Mouse (Mus musculus) embryonic facial prominence, embryonic 10.5 days (tissue): ENCODE results near the gene Trmt112. TPM values are rescaled to one million over a fixed set of nuclear protein-coding genes. Genes with fewer than 3 reads are reported as not detected.
A peak's percentile ranks its signal among the peaks of the same experiment; 100 is the strongest.

Experiments
- DNase-seq: peaks from one replicate; pipeline ENCODE4 v3.0.0-alpha.2; 2017; ENCODE audit warnings: low spot score
- H3K27ac ChIP-seq: fragments of 300-500 bp; sonication (generic); replicated peaks from 2 replicates; pipeline ENCODE4 v1.5.1; 2016; ENCODE audit warnings: mild to moderate bottlenecking
- H3K27me3 ChIP-seq: fragments of 300-500 bp; sonication (generic); replicated peaks from 2 replicates; pipeline ENCODE4 v1.6.1; 2016; ENCODE audit warnings: low read depth, mild to moderate bottlenecking; ENCODE audit not compliant: poor library complexity, severe bottlenecking
- H3K36me3 ChIP-seq: fragments of 300-500 bp; sonication (generic); replicated peaks from 2 replicates; pipeline ENCODE4 v1.6.1; 2016; ENCODE audit warnings: mild to moderate bottlenecking, moderate library complexity
- H3K4me1 ChIP-seq: fragments of 300-500 bp; sonication (generic); 2 replicates; pipeline ENCODE4 v1.6.1; 2016
- H3K4me3 ChIP-seq: fragments of 300-500 bp; sonication (generic); 2 replicates; pipeline ENCODE4 v1.5.1; 2016; ENCODE audit warnings: mild to moderate bottlenecking, moderate library complexity
- H3K9me3 ChIP-seq: fragments of 300-500 bp; sonication (generic); 2 replicates; pipeline ENCODE4 v1.6.1; 2016; ENCODE audit warnings: mild to moderate bottlenecking
- WGBS: fragments of 180-500 bp; shearing (Covaris S2); methylation state at CpG from one replicate; pipeline ENCODE4 v1.1.7; 2016; 5-methylcytosine and 5-hydroxymethylcytosine counted together
- polyA plus RNA-seq: library from polyadenylated mRNA; unstranded; fragments of >200 nt; fragmentation: Nextera tagmentation; extraction: Ambion mirVana; gene quantifications from 2 replicates; pipeline ENCODE4 v1.2.1, GENCODE M21; 2016

Gene Trmt112
- polyA plus RNA-seq, 1 experiment from 2014 or later: 168 TPM

GRCm38 (mm10) chr19:6933436-6934194, 24.1 kb downstream of the Trmt112 start:
- Histone ChIP-seq H3K36me3 (no peaks in the 10 kb centered on the region), H3K27ac (no peak overlapping the region), H3K4me1 (peaks cover 12% of the 10 kb centered on the region), H3K4me3 (peak overlapping the region; percentile 49), H3K27me3 (peaks cover 83% of the 10 kb centered on the region), H3K9me3 (no peaks in the 10 kb centered on the region)
- DNase-seq: peak; percentile 45
- 4% methylated on average over 58 of the region's 58 CpGs for WGBS

GRCm38 (mm10) chr19:6934195-6934977, 24.9 kb downstream of the Trmt112 start, which contains the start of gene Kcnk4:
Gene Kcnk4 (minus strand): TSS chr19:6934515.
- 10% methylated on average over 23 of the region's 23 CpGs for WGBS
- no peak for DNase-seq

GRCm38 (mm10) chr19:6936299-6936698, 26.8 kb downstream of the Trmt112 start:
- 21% methylated on average over 3 of the region's 3 CpGs for WGBS
- no peak for DNase-seq
- H3K27me3 ChIP-seq: peaks cover 69% of the 10 kb centered on the region

More at GRCm38 (mm10) chr19:6934195-6934977, 24.9 kb downstream of the Trmt112 start, which contains the start of gene Kcnk4:
- no peaks in the 10 kb centered on the region for H3K9me3 ChIP-seq
- peaks cover 81% of the 10 kb centered on the region for H3K27me3 ChIP-seq
- peak within 1 kb of the TSS; percentile 49 for H3K4me3 ChIP-seq
- H3K27ac ChIP-seq: no peak within 1 kb of the TSS
- H3K4me1 ChIP-seq: peaks cover 15% of the 10 kb centered on the region
- H3K36me3 ChIP-seq: no peaks in the 10 kb centered on the region

GRCm38 (mm10) chr19:6937541-6938465, 28.3 kb downstream of the Trmt112 start:
- Histone ChIP-seq H3K9me3 (no peaks in the 10 kb centered on the region), H3K4me3 (no peak overlapping the region), H3K36me3 (no peaks in the 10 kb centered on the region), H3K27ac (no peak overlapping the region), H3K4me1 (peaks cover 40% of the 10 kb centered on the region), H3K27me3 (peaks cover 54% of the 10 kb centered on the region)
- no peak for DNase-seq
- WGBS: 76% methylated on average over 16 of the region's 16 CpGs

More at GRCm38 (mm10) chr19:6936299-6936698, 26.8 kb downstream of the Trmt112 start:
- no peaks in the 10 kb centered on the region for H3K9me3 ChIP-seq
- H3K36me3 ChIP-seq: no peaks in the 10 kb centered on the region
- peaks cover 33% of the 10 kb centered on the region for H3K4me1 ChIP-seq
- no peak overlapping the region for H3K4me3 ChIP-seq
- H3K27ac ChIP-seq: no peak overlapping the region

- no peak overlapping the region for H3K27ac ChIP-seq
- no peaks in the 10 kb centered on the region for H3K9me3 ChIP-seq
- H3K27me3 ChIP-seq: peaks cover 38% of the 10 kb centered on the region
- H3K4me3 ChIP-seq: peak overlapping the region; percentile 93
- 88% methylated on average over 20 of the region's 20 CpGs for WGBS
- no peak for DNase-seq
- no peaks in the 10 kb centered on the region for H3K36me3 ChIP-seq
- peaks cover 34% of the 10 kb centered on the region for H3K4me1 ChIP-seq
Measured at GRCm38 (mm10) chr19:6939106-6940002, 29.9 kb downstream of the Trmt112 start.

- H3K4me3 ChIP-seq: peak overlapping the region; percentile 93
- no peak for DNase-seq
- H3K9me3 ChIP-seq: no peaks in the 10 kb centered on the region
- peaks cover 33% of the 10 kb centered on the region for H3K4me1 ChIP-seq
- H3K36me3 ChIP-seq: peaks cover 10% of the 10 kb centered on the region
- WGBS: 21% methylated on average over 29 of the region's 29 CpGs
- peaks cover 25% of the 10 kb centered on the region for H3K27me3 ChIP-seq
- H3K27ac ChIP-seq: peak overlapping the region; percentile 96
Measured at GRCm38 (mm10) chr19:6940396-6941351, 31.2 kb downstream of the Trmt112 start.

GRCm38 (mm10) chr19:6941372-6942248, 32.1 kb downstream of the Trmt112 start, which contains the start of gene Bad:
Gene Bad (plus strand): TSS chr19:6941861.
- peaks cover 33% of the 10 kb centered on the region for H3K4me1 ChIP-seq
- peaks cover 16% of the 10 kb centered on the region for H3K36me3 ChIP-seq
- under 1% methylated on average over 83 of the region's 83 CpGs for WGBS
- H3K9me3 ChIP-seq: no peaks in the 10 kb centered on the region
- H3K4me3 ChIP-seq: peak within 1 kb of the TSS; percentile 93
- DNase-seq: peak; percentile 95
- H3K27me3 ChIP-seq: peaks cover 17% of the 10 kb centered on the region; the same call in 1 of the 2 replicates
- H3K27ac ChIP-seq: peak within 1 kb of the TSS; percentile 96

GRCm38 (mm10) chr19:6942249-6942691, 32.8 kb downstream of the Trmt112 start, which contains the start of gene Gpr137:
Gene Gpr137 (minus strand): TSS chr19:6942480.
- peak; percentile 94 for DNase-seq
- H3K27me3 ChIP-seq: peaks cover 17% of the 10 kb centered on the region; the same call in 1 of the 2 replicates
- WGBS: under 1% methylated on average over 27 of the region's 27 CpGs
- H3K4me3 ChIP-seq: peak within 1 kb of the TSS; percentile 93
- H3K36me3 ChIP-seq: peaks cover 16% of the 10 kb centered on the region
- peaks cover 33% of the 10 kb centered on the region for H3K4me1 ChIP-seq
- H3K9me3 ChIP-seq: no peaks in the 10 kb centered on the region
- H3K27ac ChIP-seq: peak within 1 kb of the TSS; percentile 96

GRCm38 (mm10) chr19:6942764-6943163, 33.3 kb downstream of the Trmt112 start:
- peaks cover 16% of the 10 kb centered on the region for H3K36me3 ChIP-seq
- H3K4me1 ChIP-seq: peaks cover 33% of the 10 kb centered on the region
- peaks cover 17% of the 10 kb centered on the region; the same call in 1 of the 2 replicates for H3K27me3 ChIP-seq
- H3K4me3 ChIP-seq: peak overlapping the region; percentile 93
- WGBS: 28% methylated on average over 5 of the region's 5 CpGs
- H3K27ac ChIP-seq: peak overlapping the region; percentile 96
- no peaks in the 10 kb centered on the region for H3K9me3 ChIP-seq
- no peak for DNase-seq
